Mouse (Mus musculus) liver, embryonic 11.5 days (tissue): ENCODE measurements around the gene Trmt10c. TPM values are rescaled to one million over a fixed set of nuclear protein-coding genes. Genes with fewer than 3 reads are reported as not detected.

Source experiments
- ATAC-seq: fragments of 200-750 bp; cut with Nextera tagmentation; replicated peaks from 2 replicates; pipeline ENCODE4 v1.8.0; 2017; ENCODE audit warnings: moderate number of reproducible peaks, mild to moderate bottlenecking, moderate TSS enrichment, moderate library complexity; ENCODE audit not compliant: low FRiP score
- DNase-seq: peaks from one replicate; pipeline ENCODE4 v3.0.0-alpha.2; 2017; ENCODE audit warnings: low spot score
- H3K27ac ChIP-seq: fragments of 300-500 bp; sonication (generic); 2 replicates; pipeline ENCODE4 v1.5.1; 2014; ENCODE audit warnings: mild to moderate bottlenecking, low read depth, low read length, control low read depth
- H3K27me3 ChIP-seq: fragments of 300-500 bp; sonication (generic); replicated peaks from 2 replicates; pipeline ENCODE4 v1.6.1; 2014; ENCODE audit warnings: low read length, mixed read lengths; ENCODE audit not compliant: control insufficient read depth, insufficient read depth
- H3K36me3 ChIP-seq: fragments of 300-500 bp; sonication (generic); 2 replicates; pipeline ENCODE4 v1.6.1; 2014; ENCODE audit warnings: mild to moderate bottlenecking, low read length, moderate library complexity, mixed read lengths; ENCODE audit not compliant: control insufficient read depth, insufficient read depth
- H3K4me1 ChIP-seq: fragments of 300-500 bp; sonication (generic); replicated peaks from 2 replicates; pipeline ENCODE4 v1.6.1; 2014; ENCODE audit warnings: low read length, mixed read lengths; ENCODE audit not compliant: control insufficient read depth, insufficient read depth
- H3K4me2 ChIP-seq: fragments of 300-500 bp; sonication (generic); 2 replicates; pipeline ENCODE4 v1.6.1; 2014; ENCODE audit warnings: mild to moderate bottlenecking, control low read depth, moderate library complexity
- H3K4me3 ChIP-seq: fragments of 300-500 bp; sonication (generic); 2 replicates; pipeline ENCODE4 v1.5.1; 2014; ENCODE audit warnings: low read depth, low read length, control low read depth
- H3K9ac ChIP-seq: fragments of 300-500 bp; sonication (generic); 2 replicates; pipeline ENCODE4 v1.6.1; 2014; ENCODE audit warnings: low read depth, low read length, control low read depth
- H3K9me3 ChIP-seq: fragments of 300-500 bp; sonication (generic); 2 replicates; pipeline ENCODE4 v1.6.1; 2016; ENCODE audit warnings: low read length, inconsistent platforms, mixed read lengths; ENCODE audit not compliant: control insufficient read depth
- WGBS: fragments of 180-500 bp; shearing (Covaris S2); extraction: QIAGEN DNeasy Blood & Tissue Kit; methylation state at CpG from one replicate; pipeline ENCODE4 v1.1.7; 2014; 5-methylcytosine and 5-hydroxymethylcytosine counted together
- polyA plus RNA-seq: library from polyadenylated mRNA; unstranded; fragments of >200 nt; fragmentation: Nextera tagmentation; extraction: Ambion mirVana; gene quantifications from 2 replicates; pipeline ENCODE4 v1.2.1, GENCODE M21; 2014

The Trmt10c gene
- 38.5 and 41.8 TPM in 2 replicates for polyA plus RNA-seq

DNA sequence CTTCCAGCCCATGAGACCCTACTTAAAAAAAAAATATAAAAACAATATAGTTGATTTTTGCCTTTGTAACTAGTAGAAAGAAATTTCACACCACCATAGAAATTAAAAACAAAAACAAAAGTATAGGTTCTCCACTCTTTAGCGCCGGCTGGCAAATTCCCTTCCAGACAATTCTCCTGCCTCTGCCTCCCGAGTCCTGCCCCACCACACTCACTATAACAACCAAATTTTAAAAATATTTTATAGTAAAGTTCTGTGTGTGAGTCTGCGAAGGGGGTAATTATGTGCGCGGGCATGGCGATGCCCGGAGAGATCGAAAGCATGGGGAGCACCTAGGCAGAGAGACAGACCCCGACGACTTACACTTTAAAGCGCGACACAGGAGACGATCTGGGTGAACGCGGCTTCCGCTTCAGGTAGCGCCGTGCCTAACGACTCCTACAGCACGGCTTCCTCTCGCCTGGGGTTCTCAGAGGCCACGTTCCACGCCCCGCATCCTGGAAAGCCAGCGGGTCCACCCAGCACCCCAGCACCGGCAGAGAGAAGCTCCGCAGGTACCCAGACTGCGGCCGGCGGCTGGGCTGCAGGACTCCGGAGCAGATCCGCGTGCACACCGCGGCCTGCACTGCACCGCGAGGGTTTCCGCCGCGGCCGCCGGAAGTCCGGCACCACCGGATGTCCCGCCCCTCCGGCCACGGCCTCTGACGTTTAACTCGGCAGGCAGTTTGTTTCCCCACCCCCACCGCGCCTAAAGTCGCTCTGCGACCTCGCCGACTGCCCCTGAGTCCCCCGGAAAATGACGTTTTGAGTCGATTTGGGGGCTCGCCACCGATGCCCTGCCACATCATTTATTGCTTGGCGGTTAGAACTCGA is at the start of gene Trmt10c:
Gene Trmt10c (minus strand): TSS at position 682 of the 873 bp plus-strand sequence.
- Histone ChIP-seq H3K4me1 (peaks cover 7% of the 10 kb centered on the region; the same call in 1 of the 2 replicates), H3K27me3 (no peaks in the 10 kb centered on the region), H3K27ac (peak within 1 kb of the TSS; percentile 93), H3K36me3 (peaks cover 14% of the 10 kb centered on the region; the same call in 1 of the 2 replicates), H3K4me2 (peak within 1 kb of the TSS; percentile 92), H3K9me3 (no peaks in the 10 kb centered on the region), H3K9ac (peak within 1 kb of the TSS; percentile 94), H3K4me3 (peak within 1 kb of the TSS; percentile 96)
- DNase-seq (peak; percentile 97), ATAC-seq (peak; percentile 99)
- WGBS = under 1% methylated on average over 63 of the region's 63 CpGs

DNA sequence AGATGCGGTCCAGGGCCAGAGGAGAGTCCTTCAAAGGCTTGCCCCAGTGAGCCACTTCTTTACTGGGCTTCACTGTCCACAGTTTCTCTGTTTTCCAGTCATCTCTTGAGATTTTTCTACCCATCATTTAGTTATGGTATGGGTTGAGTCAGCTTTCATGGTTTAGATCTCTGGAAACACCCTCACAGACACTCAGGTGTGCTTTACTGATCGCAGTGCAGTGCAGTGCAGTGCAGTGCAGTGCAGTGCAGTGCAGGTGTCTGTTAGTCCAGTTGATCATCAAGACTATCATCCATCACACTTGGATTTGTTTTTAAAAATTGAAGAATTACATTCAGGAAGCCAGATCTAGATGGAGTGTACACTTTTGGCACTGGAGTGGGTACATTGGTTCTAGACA is 48.7 kb upstream of the Trmt10c start:
- H3K4me2 ChIP-seq = no peak overlapping the region
- ATAC-seq (no peak), DNase-seq (no peak)
- H3K9me3 ChIP-seq = no peaks in the 10 kb centered on the region
- no peak overlapping the region for H3K4me3 ChIP-seq
- 88% methylated on average over 2 of the region's 2 CpGs for whole genome bisulfite sequencing
- no peaks in the 10 kb centered on the region for H3K36me3 ChIP-seq
- no peak overlapping the region for H3K27ac ChIP-seq
- H3K27me3 ChIP-seq = no peaks in the 10 kb centered on the region
- H3K9ac ChIP-seq = no peak overlapping the region
- no peaks in the 10 kb centered on the region for H3K4me1 ChIP-seq

DNA sequence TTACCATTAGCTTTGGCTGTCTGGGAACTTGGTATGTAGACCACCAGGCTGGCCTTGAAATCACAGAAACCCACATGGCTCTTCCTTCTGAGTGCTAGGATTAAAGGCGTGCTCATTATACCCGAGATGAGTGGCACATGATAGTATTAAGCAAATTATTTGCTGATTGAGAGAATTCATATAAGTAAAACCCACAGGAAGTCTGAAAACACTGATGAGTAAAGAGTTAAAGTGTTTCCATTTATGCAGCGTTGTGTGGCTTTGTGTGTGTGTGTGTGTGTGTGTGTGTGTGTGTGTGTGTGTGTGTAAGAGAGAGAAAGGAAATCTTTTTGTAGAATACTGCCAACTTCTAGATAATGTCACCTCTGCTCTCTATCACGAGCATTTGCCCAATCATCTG is 44.1 kb upstream of the Trmt10c start:
- DNase-seq (no peak), ATAC-seq (no peak)
- Histone ChIP-seq H3K9ac (no peak overlapping the region), H3K27ac (no peak overlapping the region), H3K4me2 (no peak overlapping the region), H3K4me1 (no peaks in the 10 kb centered on the region; the same call in 1 of the 2 replicates), H3K4me3 (no peak overlapping the region), H3K27me3 (no peaks in the 10 kb centered on the region), H3K36me3 (no peaks in the 10 kb centered on the region), H3K9me3 (no peaks in the 10 kb centered on the region)
- WGBS = 85% methylated on average over 4 of the region's 4 CpGs

DNA sequence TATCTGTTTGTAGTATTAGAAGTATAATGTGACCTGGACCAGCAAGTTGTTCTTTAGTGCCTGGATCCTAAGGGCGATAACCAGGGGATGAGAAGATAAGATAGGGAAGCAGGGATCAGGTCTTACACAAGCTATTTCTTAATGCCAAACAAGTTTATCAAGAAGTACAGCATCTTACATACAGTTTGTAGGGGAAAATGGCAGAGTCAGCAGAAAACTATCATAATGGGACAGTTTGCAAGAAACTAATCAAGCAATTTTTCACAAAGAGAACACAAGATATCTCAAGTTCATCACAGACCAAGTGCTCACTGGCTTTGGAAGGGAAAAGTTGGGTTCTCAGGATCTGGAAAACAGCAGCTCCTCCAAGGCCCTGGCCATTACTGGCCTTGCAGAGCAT is 41.8 kb upstream of the Trmt10c start:
- 80% methylated on average over 1 of the region's 1 CpGs for WGBS
- ATAC-seq = no peak

DNA sequence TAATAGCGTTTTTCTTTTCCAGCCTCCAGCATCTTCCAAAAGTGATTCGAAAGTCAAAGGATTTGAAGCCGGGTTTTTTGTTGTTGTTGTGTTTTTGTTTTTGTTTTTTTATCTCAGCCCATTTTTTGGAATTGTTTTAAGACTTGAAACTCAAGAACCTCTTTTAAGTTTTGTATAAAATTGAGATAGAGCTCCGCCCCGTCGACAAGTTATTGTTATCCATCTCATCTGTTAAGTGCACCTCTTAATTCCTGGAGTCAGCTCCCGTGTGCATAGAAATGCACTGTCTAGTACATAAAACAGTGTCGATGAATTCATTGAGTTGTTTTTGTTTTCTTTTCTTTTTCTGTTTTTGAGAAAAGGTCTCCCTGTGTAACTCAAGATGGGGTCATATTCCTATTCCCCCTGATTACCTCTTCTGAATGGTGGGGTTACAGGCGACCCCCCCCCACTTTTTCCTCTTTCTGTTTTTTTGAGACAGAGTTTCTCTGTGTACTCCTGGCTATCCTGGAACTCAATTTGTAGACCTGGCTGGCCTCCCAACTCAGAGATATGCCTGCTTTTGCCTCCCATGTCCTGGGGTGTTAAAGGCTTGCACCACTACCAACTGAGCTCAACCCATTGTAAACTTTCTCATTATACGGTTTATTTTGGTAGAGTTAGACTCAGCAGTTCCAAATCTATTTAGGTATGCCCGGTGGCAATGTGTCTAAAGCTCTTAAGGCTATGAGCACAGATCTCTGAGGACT is 38.7 kb upstream of the Trmt10c start:
- Histone ChIP-seq H3K4me1 (peaks cover 28% of the 10 kb centered on the region), H3K9me3 (no peaks in the 10 kb centered on the region), H3K36me3 (no peaks in the 10 kb centered on the region), H3K4me2 (peak overlapping the region; percentile 77), H3K27me3 (no peaks in the 10 kb centered on the region), H3K4me3 (peak overlapping the region; percentile 76), H3K27ac (peak overlapping the region; percentile 83), H3K9ac (peak overlapping the region; percentile 91)
- 15% methylated on average over 11 of the region's 11 CpGs for WGBS
- ATAC-seq (no peak), DNase-seq (peak; percentile 33)

More for the DNA sequence above, 41.8 kb upstream of the Trmt10c start:
- no peaks in the 10 kb centered on the region for H3K36me3 ChIP-seq
- peaks cover 10% of the 10 kb centered on the region for H3K4me1 ChIP-seq
- H3K4me3 ChIP-seq = no peak overlapping the region
- no peaks in the 10 kb centered on the region for H3K27me3 ChIP-seq
- H3K27ac ChIP-seq = no peak overlapping the region
- no peaks in the 10 kb centered on the region for H3K9me3 ChIP-seq
- no peak overlapping the region for H3K9ac ChIP-seq
- no peak overlapping the region for H3K4me2 ChIP-seq
- no peak for DNase-seq

DNA sequence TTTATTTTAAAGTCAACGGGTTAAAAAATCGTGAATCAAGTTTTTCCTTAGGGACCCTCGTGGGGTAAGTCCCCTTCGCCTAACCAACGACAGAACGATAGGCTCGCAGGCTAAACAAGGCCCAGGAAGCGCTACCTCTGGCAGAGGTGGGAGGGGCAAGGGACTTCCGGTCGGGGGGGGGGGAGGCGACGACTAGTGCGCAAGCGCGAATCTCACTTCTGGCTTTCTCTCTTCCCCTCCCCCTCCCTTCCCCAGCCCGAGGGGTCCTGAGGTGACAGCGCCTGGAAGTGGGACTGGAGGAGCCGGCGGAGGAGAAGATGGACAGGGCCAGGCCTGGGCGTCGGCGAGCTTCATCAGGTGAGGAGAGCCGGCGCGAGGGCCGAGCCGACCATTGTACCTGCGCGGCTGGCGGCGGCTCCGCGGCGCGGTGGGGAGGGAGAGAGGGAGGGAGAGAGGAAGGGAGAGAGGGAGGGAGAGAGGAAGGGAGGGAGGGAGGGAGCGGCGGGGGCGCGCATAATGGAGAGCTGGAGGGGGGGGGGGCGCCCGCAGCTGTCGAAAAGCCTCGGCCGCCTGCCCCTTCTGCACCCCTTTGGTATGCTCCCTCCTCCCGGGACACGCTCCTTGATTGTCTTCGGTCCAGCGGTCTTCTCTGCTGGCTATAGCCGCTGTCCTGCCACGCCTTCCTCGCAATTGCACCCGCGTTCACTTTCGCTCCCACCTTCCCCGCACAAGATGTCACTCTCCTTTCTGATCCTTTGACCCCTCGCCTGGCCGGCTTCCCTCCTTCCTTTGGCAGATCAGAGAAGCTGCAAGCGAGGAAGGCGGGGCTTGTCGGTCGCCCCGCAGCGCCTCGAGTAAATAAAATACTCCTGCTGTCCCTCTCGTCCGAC is 37.8 kb upstream of the Trmt10c start:
- H3K9me3 ChIP-seq = no peaks in the 10 kb centered on the region
- H3K36me3 ChIP-seq = no peaks in the 10 kb centered on the region
- DNase-seq (peak; percentile 90), ATAC-seq (peak; percentile 59)
- peak overlapping the region; percentile 77 for H3K4me2 ChIP-seq
- H3K4me1 ChIP-seq = peaks cover 28% of the 10 kb centered on the region
- WGBS = under 1% methylated on average over 55 of the region's 66 CpGs
- H3K27me3 ChIP-seq = no peaks in the 10 kb centered on the region
- peak overlapping the region; percentile 76 for H3K4me3 ChIP-seq
- peak overlapping the region; percentile 83 for H3K27ac ChIP-seq
- peak overlapping the region; percentile 91 for H3K9ac ChIP-seq

DNA sequence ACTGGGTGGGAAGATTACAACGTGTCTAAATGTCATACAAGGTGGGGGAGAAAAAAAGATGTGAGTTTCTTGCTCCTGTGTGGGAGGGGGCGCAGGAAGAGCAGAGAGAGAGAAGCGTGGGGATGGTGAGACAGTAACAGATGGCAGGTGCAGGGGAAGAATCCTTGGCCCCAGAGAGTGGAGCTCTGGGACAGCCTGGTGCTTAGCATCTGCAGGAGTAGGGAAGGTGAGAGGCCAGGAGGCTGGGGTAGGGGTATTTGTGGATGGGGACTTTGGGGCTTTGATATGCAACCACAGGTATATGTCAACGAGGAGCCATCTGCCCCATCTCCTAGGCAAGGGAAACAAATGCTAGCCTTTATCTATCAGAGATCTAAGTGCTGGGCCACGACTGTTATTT is 36.9 kb upstream of the Trmt10c start:
- Histone ChIP-seq H3K36me3 (no peaks in the 10 kb centered on the region), H3K9me3 (no peaks in the 10 kb centered on the region), H3K27me3 (no peaks in the 10 kb centered on the region), H3K4me1 (peaks cover 28% of the 10 kb centered on the region), H3K4me2 (peak overlapping the region; percentile 77), H3K27ac (peak overlapping the region; percentile 83), H3K9ac (0 out of 2 replicates have a peak overlapping the region, but pooled peaks have one; percentile 38), H3K4me3 (peak overlapping the region; percentile 76; the same call in 1 of the 2 replicates)
- 54% methylated on average over 5 of the region's 5 CpGs for WGBS
- ATAC-seq (no peak), DNase-seq (peak; percentile 32)

DNA sequence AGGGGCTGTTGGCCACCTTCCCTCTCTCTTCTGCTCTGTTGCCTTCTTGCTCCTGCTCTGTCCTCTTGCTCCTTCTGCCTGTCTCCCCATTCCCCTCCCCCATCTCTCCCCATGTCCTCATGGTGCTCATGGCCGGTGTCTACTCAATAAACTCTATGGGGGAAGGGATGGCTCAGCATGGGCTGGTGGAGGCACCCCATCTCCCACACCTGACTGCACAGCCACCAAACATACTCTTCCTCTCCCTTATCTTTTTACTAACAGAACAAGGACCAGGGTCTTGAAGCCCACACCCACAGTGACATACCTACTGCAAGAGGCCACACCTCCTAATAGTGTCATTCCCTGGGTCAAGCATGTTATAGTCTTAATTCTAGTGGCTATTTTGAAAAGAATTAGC is 36.5 kb upstream of the Trmt10c start:
- Histone ChIP-seq H3K4me1 (peaks cover 28% of the 10 kb centered on the region), H3K27ac (peak overlapping the region; percentile 83), H3K9me3 (no peaks in the 10 kb centered on the region), H3K4me2 (peak overlapping the region; percentile 77), H3K4me3 (no peak overlapping the region), H3K27me3 (no peaks in the 10 kb centered on the region), H3K36me3 (no peaks in the 10 kb centered on the region), H3K9ac (peak overlapping the region; percentile 38; the same call in 1 of the 2 replicates)
- WGBS = 50% methylated on average over 1 of the region's 1 CpGs
- peak; percentile 59 for ATAC-seq
- peak; percentile 33 for DNase-seq
